Mouse (Mus musculus) embryonic facial prominence, embryonic 15.5 days (tissue): ENCODE results near the gene Crisp2. TPM values are rescaled to one million over a fixed set of nuclear protein-coding genes. Genes with fewer than 3 reads are reported as not detected.

Source experiments
- ATAC-seq: fragments of 200-750 bp; cut with Nextera tagmentation; 2 replicates; pipeline ENCODE4 v1.8.0; 2017; ENCODE audit warnings: low read depth, moderate TSS enrichment; ENCODE audit not compliant: insufficient number of reproducible peaks, low FRiP score, low TSS enrichment
- H3K27ac ChIP-seq: fragments of 300-500 bp; sonication (generic); replicated peaks from 2 replicates; pipeline ENCODE4 v1.5.1; 2015; ENCODE audit warnings: mild to moderate bottlenecking, inconsistent platforms
- H3K27me3 ChIP-seq: fragments of 300-500 bp; sonication (generic); 2 replicates; pipeline ENCODE4 v1.6.1; 2015; ENCODE audit warnings: inconsistent platforms
- H3K36me3 ChIP-seq: fragments of 300-500 bp; sonication (generic); 2 replicates; pipeline ENCODE4 v1.6.1; 2015; ENCODE audit warnings: mild to moderate bottlenecking, inconsistent platforms
- H3K4me1 ChIP-seq: fragments of 300-500 bp; sonication (generic); 2 replicates; pipeline ENCODE4 v1.6.1; 2015; ENCODE audit warnings: inconsistent platforms
- H3K4me2 ChIP-seq: fragments of 300-500 bp; sonication (generic); replicated peaks from 2 replicates; pipeline ENCODE4 v1.6.1; 2015; ENCODE audit warnings: mild to moderate bottlenecking, inconsistent platforms
- H3K4me3 ChIP-seq: fragments of 300-500 bp; sonication (generic); replicated peaks from 2 replicates; pipeline ENCODE4 v1.5.1; 2015; ENCODE audit warnings: mild to moderate bottlenecking, inconsistent platforms
- H3K9ac ChIP-seq: fragments of 300-500 bp; sonication (generic); 2 replicates; pipeline ENCODE4 v1.6.1; 2015; ENCODE audit warnings: inconsistent platforms
- H3K9me3 ChIP-seq: fragments of 300-500 bp; sonication (generic); replicated peaks from 2 replicates; pipeline ENCODE4 v1.6.1; 2016; ENCODE audit warnings: inconsistent platforms
- WGBS: fragments of 180-500 bp; shearing (Covaris S2); methylation state at CpG from one replicate; pipeline ENCODE4 v1.1.7; 2015; 5-methylcytosine and 5-hydroxymethylcytosine counted together
- polyA plus RNA-seq: library from polyadenylated mRNA; unstranded; fragments of >200 nt; fragmentation: Nextera tagmentation; extraction: Ambion mirVana; gene quantifications from 2 replicates; pipeline ENCODE4 v1.2.1, GENCODE M21; 2015

Crisp2 gene
- 0.12 TPM in 1 of 2 replicates, not detected in the other for polyA plus RNA-seq

GRCm38 (mm10) chr17:40806953-40807572, at the start of gene Crisp2:
Gene Crisp2 (minus strand): TSS chr17:40807003.
- WGBS, result 40% methylated on average over 2 of the region's 2 CpGs
- no peak within 1 kb of the TSS for H3K27ac ChIP-seq

DNA sequence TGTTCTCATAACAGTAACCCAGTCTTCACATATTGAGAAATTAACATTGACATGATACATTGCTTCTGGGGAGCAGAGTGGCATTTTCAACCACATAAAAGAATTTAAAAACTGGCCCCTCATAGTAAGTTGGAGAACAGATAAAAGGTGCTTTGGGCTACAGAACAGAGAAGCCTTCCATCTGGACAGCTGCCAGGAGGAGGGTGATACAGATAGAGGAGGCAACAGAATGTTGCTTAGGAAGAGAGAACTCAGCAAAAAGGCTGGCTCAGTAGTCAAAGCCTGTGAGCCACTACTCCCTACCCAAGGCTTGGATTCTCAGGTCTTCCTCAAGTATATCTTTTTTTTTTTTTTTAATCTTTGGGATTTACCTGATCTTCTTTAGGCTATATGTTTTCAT, 48.3 kb upstream of the Crisp2 start:
- no peaks in the 10 kb centered on the region for H3K4me1 ChIP-seq
- no peak overlapping the region for H3K27ac ChIP-seq
- no peak overlapping the region for H3K9ac ChIP-seq
- ATAC-seq, result no peak
- H3K36me3 ChIP-seq, result no peaks in the 10 kb centered on the region
- H3K27me3 ChIP-seq, result no peaks in the 10 kb centered on the region
- no peak overlapping the region for H3K4me3 ChIP-seq
- H3K9me3 ChIP-seq, result no peaks in the 10 kb centered on the region
- H3K4me2 ChIP-seq, result no peak overlapping the region

More at GRCm38 (mm10) chr17:40806953-40807572, at the start of gene Crisp2:
- Histone ChIP-seq H3K27me3 (no peaks in the 10 kb centered on the region), H3K4me1 (no peaks in the 10 kb centered on the region), H3K9ac (no peak within 1 kb of the TSS), H3K4me3 (no peak within 1 kb of the TSS), H3K36me3 (no peaks in the 10 kb centered on the region), H3K9me3 (no peaks in the 10 kb centered on the region), H3K4me2 (no peak within 1 kb of the TSS)
- ATAC-seq, result no peak

DNA sequence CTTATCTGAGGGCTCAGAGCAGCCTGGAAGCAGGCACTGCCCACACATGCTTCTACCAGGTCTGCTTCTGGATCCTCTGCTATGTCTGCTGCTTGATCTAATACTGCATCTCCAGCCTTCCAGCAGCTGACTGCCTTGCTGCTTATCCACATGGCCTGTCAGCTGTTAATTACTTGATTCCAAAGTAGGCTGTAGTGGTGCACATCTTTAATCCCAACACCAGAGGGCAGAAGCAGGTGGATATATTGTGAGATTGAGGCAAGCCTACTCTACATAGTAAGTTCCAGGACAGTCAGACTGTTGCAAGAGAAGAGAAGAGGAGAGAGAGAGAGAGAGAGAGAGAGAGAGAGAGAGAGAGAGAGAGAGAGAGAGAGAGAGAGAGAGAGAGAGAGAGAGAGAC, 30.5 kb upstream of the Crisp2 start:
- Histone ChIP-seq H3K9ac (no peak overlapping the region), H3K4me3 (no peak overlapping the region), H3K4me2 (no peak overlapping the region), H3K4me1 (no peaks in the 10 kb centered on the region), H3K36me3 (no peaks in the 10 kb centered on the region), H3K27me3 (no peaks in the 10 kb centered on the region), H3K27ac (no peak overlapping the region), H3K9me3 (no peaks in the 10 kb centered on the region)
- ATAC-seq, result no peak

DNA sequence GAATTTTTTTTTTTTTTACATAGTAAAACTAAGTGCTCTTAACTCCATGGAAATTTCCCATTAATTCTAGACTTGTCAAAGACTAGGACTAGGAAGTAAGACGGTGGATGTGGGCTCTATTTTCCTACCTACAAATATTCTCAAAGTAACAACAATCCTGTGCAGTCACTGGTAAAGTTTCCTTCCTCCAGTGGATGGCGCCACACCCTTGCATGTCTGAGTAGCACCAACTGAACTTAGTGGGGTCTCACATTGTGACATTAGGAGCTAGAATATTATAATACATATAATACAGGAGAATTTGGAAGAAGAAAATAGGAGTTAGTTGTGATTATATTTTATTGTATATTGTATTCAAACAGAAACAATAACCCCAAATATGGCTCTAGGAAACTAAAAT, 25.1 kb upstream of the Crisp2 start:
- ATAC-seq, result no peak
- Histone ChIP-seq H3K4me2 (no peak overlapping the region), H3K4me3 (no peak overlapping the region), H3K27me3 (no peaks in the 10 kb centered on the region), H3K4me1 (no peaks in the 10 kb centered on the region), H3K9me3 (no peaks in the 10 kb centered on the region), H3K9ac (no peak overlapping the region), H3K36me3 (no peaks in the 10 kb centered on the region), H3K27ac (no peak overlapping the region)
- 56% methylated on average over 2 of the region's 2 CpGs for WGBS

DNA sequence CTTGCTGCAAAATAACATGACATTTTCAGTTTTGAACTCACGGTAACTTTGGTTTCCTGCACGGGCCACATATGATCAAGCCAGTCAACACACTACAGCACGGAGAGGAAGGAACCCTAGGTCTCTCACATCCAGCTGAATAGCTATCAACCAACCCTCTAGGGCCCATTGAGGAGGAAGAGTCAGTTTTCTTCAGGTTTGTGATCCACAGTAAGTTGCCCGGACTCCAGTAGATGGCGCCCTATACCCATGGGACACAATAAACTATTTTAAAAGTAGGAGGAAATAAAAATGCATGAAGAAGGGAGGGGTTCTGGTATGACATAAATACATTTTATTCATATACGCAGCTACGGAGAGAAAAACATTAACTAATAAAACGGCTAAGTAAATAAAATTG, 17.7 kb upstream of the Crisp2 start:
- Histone ChIP-seq H3K27me3 (no peaks in the 10 kb centered on the region), H3K4me3 (no peak overlapping the region), H3K27ac (no peak overlapping the region), H3K4me1 (no peaks in the 10 kb centered on the region), H3K36me3 (no peaks in the 10 kb centered on the region), H3K9ac (no peak overlapping the region), H3K4me2 (no peak overlapping the region), H3K9me3 (no peaks in the 10 kb centered on the region)
- 46% methylated on average over 8 of the region's 8 CpGs for WGBS
- no peak for ATAC-seq

- 16% methylated on average over 4 of the region's 4 CpGs for WGBS
- no peaks in the 10 kb centered on the region for H3K4me1 ChIP-seq
- no peak overlapping the region for H3K4me3 ChIP-seq
- H3K36me3 ChIP-seq, result no peaks in the 10 kb centered on the region
- H3K27ac ChIP-seq, result no peak overlapping the region
- no peak for ATAC-seq
- H3K27me3 ChIP-seq, result no peaks in the 10 kb centered on the region
- H3K4me2 ChIP-seq, result no peak overlapping the region
- no peak overlapping the region for H3K9ac ChIP-seq
- no peaks in the 10 kb centered on the region for H3K9me3 ChIP-seq
These were observed 17.0 kb upstream of the Crisp2 start for GRCm38 (mm10) chr17:40823817-40824216.

DNA sequence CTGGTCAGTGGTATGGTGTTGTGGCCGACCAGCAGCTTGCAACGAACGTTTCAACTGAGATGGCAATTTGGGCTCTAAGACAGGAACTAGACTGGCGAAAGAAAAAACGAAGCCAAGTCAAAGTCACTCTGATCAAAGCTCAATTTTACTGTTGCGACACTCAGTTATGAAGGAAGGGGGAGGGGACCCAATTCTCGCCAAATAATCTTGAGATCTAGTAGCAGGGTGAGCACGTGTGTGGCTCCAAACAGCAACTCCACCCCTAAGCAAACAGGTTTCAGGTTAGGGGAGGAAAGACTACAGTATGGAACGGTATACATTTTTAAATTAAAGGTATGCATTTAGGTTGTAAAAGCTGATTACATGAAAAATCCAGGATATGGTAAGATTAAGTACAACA, 14.7 kb upstream of the Crisp2 start:
- no peak overlapping the region for H3K4me3 ChIP-seq
- 44% methylated on average over 9 of the region's 9 CpGs for WGBS
- H3K27ac ChIP-seq, result no peak overlapping the region
- no peaks in the 10 kb centered on the region for H3K4me1 ChIP-seq
- H3K27me3 ChIP-seq, result no peaks in the 10 kb centered on the region
- no peak for ATAC-seq
- no peaks in the 10 kb centered on the region for H3K36me3 ChIP-seq
- no peak overlapping the region for H3K9ac ChIP-seq
- no peak overlapping the region for H3K4me2 ChIP-seq
- no peaks in the 10 kb centered on the region for H3K9me3 ChIP-seq

GRCm38 (mm10) chr17:40817340-40817943, 10.6 kb upstream of the Crisp2 start:
- no peaks in the 10 kb centered on the region for H3K27me3 ChIP-seq
- no peaks in the 10 kb centered on the region for H3K36me3 ChIP-seq
- no peaks in the 10 kb centered on the region for H3K9me3 ChIP-seq
- no peak overlapping the region for H3K4me2 ChIP-seq
- 77% methylated on average over 4 of the region's 4 CpGs for WGBS
- ATAC-seq, result no peak
- no peak overlapping the region for H3K9ac ChIP-seq
- H3K4me1 ChIP-seq, result no peaks in the 10 kb centered on the region
- H3K4me3 ChIP-seq, result no peak overlapping the region
- no peak overlapping the region for H3K27ac ChIP-seq

- Histone ChIP-seq H3K4me1 (no peaks in the 10 kb centered on the region), H3K27me3 (no peaks in the 10 kb centered on the region), H3K9me3 (no peaks in the 10 kb centered on the region), H3K36me3 (no peaks in the 10 kb centered on the region), H3K4me2 (no peak overlapping the region), H3K27ac (no peak overlapping the region), H3K9ac (no peak overlapping the region), H3K4me3 (no peak overlapping the region)
- WGBS, result 69% methylated on average over 2 of the region's 2 CpGs
- ATAC-seq, result no peak
These were observed 5.5 kb upstream of the Crisp2 start for GRCm38 (mm10) chr17:40812259-40812658.

DNA sequence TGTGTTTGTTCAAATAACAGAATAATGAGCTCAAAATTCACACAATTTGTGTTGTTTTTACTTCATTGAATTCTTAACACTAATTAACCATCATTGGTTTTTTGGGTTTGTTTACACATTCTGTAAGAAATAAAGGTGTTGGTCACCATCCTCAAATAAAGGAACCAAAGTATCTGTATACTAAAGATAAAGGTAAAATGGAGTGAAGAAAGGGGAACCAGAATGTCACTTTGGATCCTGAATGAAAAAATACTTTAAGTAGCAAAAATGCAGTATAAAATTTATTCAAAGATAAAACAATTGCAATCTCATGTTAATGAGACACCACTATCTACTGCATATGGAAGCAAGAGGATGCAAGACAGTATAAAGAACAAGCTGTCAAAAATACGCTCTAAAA, 4.8 kb upstream of the Crisp2 start:
- no peak overlapping the region for H3K9ac ChIP-seq
- H3K4me1 ChIP-seq, result no peaks in the 10 kb centered on the region
- no peak overlapping the region for H3K4me2 ChIP-seq
- no peaks in the 10 kb centered on the region for H3K36me3 ChIP-seq
- no peak overlapping the region for H3K4me3 ChIP-seq
- H3K27me3 ChIP-seq, result no peaks in the 10 kb centered on the region
- WGBS, result 83% methylated on average over 1 of the region's 1 CpGs
- ATAC-seq, result no peak
- H3K27ac ChIP-seq, result no peak overlapping the region
- H3K9me3 ChIP-seq, result no peaks in the 10 kb centered on the region

GRCm38 (mm10) chr17:40810934-40811333, 4.1 kb upstream of the Crisp2 start, which contains the start of gene Rhag:
Gene Rhag (plus strand): TSS chr17:40811126.
- ATAC-seq, result no peak
- no peaks in the 10 kb centered on the region for H3K36me3 ChIP-seq
- no peaks in the 10 kb centered on the region for H3K27me3 ChIP-seq
- H3K9me3 ChIP-seq, result no peaks in the 10 kb centered on the region
- H3K4me2 ChIP-seq, result no peak within 1 kb of the TSS
- H3K9ac ChIP-seq, result no peak within 1 kb of the TSS
- 67% methylated on average over 1 of the region's 1 CpGs for WGBS
- H3K4me3 ChIP-seq, result no peak within 1 kb of the TSS
- H3K27ac ChIP-seq, result no peak within 1 kb of the TSS
- H3K4me1 ChIP-seq, result no peaks in the 10 kb centered on the region

GRCm38 (mm10) chr17:40808071-40808470, 1.3 kb upstream of the Crisp2 start:
- Histone ChIP-seq H3K27me3 (no peaks in the 10 kb centered on the region), H3K4me2 (no peak overlapping the region), H3K9me3 (no peaks in the 10 kb centered on the region), H3K4me1 (no peaks in the 10 kb centered on the region), H3K4me3 (no peak overlapping the region), H3K36me3 (no peaks in the 10 kb centered on the region), H3K27ac (no peak overlapping the region), H3K9ac (no peak overlapping the region)
- ATAC-seq, result no peak
